Mouse (Mus musculus) urinary bladder, postnatal 36 days (tissue): Measurements from ENCODE around the gene Akap5.

ENCODE experiments used
- DNase-seq, 2 experiments: peaks; one replicate each; pipeline ENCODE4 v3.0.0; 2022; ENCODE audit warnings: low spot score in 2 of 2, mixed read lengths in 1 of 2

Gene Akap5

GRCm38 (mm10) chr12:76324679-76325431, at the start of gene Akap5:
Akap5 (plus strand) TSS chr12:76324891.
- peak in 1 of 2 experiments; percentile 12 for DNase-seq

DNA sequence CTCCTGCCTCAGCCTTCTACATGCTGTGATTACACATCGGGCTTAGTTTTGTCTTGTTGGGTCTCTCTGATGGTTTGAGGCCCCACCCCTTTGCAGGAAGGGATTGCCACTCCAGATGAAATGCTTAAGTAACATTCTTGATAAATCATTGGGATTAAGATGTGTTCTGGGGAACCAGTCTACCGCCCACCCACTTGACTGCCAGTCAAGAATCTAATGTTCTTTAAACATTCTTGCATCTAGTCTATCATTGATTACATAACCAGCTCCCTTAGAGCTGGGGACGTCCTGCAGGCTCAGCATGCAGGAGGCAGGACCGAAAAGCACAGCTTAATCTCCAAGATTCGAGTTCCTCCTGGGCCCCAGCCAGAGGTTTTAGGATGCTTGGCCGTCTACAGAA, 46.5 kb upstream of the Akap5 start:
- DNase-seq = no peak

GRCm38 (mm10) chr12:76280556-76280955, 44.1 kb upstream of the Akap5 start:
- DNase-seq = no peak

DNA sequence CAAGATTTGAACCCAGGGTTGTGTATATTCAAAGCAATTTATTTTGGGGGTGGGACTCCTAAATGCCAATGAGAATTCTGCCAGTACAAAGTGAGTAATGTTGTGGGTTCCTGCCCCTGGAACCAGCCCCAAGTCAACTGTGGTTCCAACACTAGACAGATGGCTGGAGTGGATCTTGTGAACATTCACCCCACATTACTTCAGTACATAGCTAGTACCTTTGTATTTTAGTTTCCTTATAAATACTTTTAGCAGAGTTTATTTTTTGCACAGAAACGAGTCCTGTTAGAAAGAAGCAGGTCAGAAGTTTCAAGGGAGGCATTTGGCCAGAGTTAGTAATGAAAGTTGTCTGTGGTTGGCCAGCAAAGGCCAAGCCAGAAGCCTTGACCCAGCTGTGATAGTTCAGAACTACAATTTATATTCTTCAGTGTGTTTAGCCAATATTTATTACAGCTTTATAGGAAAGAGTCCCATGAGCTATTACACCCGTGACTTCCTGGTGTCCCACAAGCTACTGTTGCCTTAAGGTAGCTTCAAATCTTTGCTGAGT, 43.5 kb upstream of the Akap5 start:
- DNase-seq = no peak

- DNase-seq = no peak
Measured at GRCm38 (mm10) chr12:76282132-76282531, 42.6 kb upstream of the Akap5 start.

DNA sequence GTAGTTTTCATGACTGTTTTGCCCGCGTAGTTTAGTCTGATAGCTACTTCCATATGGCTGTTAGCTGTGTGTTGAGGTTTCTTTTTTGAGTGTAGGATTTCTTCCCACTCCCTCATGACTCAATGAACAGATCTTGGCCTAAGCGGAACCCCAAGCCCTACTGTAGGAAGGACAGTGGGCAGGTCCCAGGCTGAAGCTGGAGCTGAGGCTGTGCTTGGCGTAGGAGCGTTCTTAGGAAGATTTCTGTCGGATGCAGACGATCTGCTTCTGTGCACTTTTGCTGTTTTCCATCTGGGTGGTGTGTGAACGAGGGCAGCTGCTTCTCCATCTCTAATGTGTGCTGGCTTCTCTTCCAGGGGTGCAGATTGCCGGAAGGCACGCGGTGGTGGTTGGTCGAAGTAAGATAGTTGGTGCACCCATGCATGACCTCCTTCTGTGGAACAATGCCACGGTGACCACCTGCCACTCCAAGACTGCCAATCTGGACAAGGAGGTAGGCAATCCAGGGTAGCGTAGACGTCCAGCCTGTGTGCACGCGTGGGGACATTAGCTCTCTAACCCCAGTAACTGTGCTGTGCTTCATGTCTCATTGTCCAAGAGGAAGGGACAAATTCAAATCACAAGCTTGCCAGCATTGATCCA, 42.0 kb upstream of the Akap5 start:
- DNase-seq = no peak

DNA sequence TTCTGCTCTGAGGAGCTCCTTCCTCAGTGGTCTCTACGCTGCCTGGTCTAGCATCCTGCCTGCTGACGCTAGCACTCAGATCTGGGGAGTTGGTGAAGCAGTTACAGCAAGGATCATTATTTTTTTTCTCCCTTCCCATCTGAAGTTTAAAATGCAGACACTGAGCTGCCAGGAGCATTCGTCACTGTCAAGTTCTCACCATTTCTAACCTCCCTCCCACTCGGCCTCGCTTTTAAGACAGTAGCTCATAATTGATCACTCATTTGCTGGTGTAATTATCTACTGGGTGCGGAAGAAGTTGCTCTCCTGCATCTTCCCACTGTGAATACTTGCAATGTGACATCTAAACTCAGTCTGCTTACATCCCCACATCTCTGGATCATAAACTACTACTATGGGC, 39.3 kb upstream of the Akap5 start:
- DNase-seq = no peak

DNA sequence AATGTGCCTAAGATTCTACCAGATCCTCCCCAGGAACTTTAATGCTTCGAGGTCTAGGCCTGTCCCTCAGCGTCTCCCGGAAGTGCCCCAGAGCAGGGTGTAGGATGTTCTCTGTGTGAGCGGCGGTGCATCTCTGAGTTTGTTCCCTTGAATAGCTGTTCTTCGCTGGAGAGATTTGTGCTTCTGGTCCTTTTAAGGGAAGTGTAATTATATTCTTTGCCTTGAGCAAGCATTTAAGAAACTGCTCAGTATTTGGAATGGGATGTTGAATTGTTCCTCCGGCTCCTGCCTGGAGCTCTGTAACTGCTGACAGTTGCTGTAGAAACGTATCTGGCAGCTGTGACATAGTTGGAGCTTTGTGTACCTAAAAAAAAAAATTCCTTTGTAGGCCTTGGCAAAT, 36.7 kb upstream of the Akap5 start:
- no peak for DNase-seq

DNA sequence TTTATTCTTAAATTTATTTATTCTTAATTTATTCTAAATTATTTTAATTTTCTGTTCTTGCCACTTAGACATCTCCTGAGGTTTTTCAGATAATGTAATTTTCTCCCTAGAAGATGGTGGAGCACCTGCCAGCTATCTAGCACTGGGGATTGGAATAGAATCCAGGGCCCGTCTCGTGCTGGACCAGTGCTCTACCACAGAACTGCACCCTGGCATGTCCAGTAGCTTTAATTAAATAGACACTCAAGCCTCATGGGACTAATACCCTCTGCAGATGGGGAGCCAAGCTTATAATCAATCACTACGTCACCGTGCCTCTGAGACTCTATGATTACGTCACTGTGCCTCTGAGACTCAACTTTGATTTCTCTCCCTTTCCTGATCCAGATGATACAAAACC, 36.2 kb upstream of the Akap5 start:
- DNase-seq = no peak

DNA sequence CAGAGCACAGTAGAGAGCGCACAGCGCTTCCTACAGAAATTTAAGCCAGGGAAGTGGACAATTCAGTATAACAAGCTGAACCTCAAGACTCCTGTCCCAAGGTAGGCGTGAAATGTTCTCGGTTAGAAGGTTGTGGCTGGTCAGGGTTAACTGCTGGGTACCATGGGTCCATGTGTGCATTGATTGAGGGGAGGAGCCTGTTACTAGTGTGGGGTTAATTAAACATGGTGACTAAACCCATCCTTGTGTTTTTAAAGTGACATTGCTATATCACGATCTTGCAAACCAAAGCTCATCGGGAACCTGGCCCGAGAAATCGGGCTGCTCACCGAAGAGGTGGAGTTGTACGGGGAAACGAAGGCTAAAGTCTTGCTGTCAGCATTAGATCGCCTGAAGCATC, 35.3 kb upstream of the Akap5 start:
- no peak for DNase-seq

DNA sequence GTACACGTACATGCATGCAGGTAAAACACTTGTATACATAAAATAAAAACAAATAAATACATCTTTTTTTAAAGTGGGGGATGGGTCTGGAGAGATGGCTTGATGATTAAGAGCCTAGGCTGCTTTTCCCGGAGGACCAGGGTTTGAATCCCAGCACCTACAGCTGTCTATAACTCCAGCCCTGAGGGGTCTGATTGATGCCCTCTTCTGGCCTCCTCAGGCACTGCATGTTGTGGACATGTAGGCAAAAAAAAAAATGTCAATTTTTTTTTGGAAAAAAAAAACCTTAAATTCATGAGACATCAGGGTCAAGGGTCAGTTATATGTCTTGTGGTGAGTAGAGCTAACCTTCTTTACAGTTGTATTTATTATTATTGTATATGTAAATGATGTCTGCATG, 34.4 kb upstream of the Akap5 start:
- no peak for DNase-seq

DNA sequence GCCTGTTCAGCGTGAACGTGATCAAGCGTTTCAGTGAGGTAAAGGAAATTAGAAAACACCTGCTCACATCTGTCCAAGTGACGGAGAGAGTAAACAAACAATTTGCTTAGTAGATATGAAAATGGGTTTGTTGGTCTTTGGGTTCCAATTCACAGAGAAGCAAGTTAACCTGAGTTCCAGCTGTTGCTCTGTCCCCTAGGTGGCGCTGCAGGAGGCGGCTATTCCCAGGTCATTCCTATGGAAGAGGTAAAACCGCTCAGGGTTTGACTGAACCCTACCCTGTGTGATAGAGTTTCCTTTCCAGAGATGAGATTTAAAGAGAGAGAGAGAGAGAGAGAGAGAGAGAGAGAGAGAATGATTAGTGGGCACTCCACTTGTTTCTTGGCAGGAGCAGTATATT, 31.5 kb upstream of the Akap5 start:
- peak; percentile 36 to 46 for DNase-seq

DNA sequence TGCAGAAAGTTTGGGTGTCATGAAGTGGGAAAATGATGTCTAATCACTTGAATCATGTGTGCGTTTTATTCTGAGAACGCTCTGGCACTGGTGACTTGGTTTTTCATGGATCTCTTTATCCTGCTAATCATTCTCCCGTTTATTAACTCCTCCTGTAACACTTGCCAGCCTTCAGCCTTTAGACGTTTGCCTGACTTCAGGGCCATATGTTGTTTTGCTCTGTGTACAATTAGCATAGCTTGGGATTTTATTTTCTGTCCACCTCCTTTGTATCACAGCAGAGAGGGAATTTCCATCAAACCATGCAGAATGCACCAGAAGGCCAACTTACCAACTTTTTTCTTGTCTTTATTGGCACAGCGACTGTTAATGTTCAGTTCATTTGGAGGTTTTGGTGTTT, 26.9 kb upstream of the Akap5 start:
- no peak for DNase-seq

GRCm38 (mm10) chr12:76299361-76299906, 25.3 kb upstream of the Akap5 start:
- no peak for DNase-seq

GRCm38 (mm10) chr12:76300367-76300766, 24.3 kb upstream of the Akap5 start:
- no peak for DNase-seq

GRCm38 (mm10) chr12:76303474-76303873, 21.2 kb upstream of the Akap5 start:
- no peak for DNase-seq

- DNase-seq = no peak
Measured at GRCm38 (mm10) chr12:76304199-76304598, 20.5 kb upstream of the Akap5 start.

- no peak for DNase-seq
Measured at GRCm38 (mm10) chr12:76305107-76305506, 19.6 kb upstream of the Akap5 start.

GRCm38 (mm10) chr12:76306852-76307561, 17.7 kb upstream of the Akap5 start:
- no peak for DNase-seq

DNA sequence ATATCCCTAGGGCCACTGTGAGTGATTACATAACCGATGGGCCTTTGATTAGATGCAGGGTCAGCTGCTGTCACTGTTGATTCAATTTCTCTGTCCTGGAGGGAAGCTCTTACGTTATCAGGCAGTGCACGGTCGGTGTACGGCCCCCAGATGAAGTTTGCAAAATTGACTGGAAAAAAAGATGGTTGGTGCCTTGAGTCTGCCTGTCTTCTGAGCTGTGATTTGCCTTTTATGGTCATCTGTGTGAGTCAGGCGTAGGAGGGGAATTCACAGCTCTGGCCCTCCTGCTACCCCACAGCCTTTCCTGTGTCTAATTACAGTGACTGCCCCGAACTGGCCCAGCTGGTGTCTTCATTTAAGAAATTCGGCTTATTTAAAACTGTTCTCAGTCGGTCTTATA, 16.7 kb upstream of the Akap5 start:
- peak in 1 of 2 experiments; percentile 10 for DNase-seq

DNA sequence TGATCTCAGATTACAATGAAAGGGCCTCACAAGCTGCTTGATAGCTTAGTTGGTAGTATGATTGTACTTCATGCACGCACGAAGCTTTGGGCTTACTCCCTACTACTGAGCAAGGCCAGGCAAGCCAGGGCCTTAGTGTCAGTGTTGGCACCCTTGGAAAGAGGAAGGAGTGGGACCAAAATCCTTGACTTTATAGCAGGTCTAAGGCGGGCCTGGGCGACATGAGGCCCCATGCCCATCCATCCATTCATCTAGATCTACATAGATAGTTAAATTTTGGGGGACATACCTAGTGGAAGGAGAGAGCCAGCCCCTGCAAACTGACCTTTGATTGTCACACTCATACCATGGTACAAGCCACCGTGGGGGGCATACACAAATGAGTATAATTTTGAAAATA, 16.3 kb upstream of the Akap5 start:
- DNase-seq = no peak

DNA sequence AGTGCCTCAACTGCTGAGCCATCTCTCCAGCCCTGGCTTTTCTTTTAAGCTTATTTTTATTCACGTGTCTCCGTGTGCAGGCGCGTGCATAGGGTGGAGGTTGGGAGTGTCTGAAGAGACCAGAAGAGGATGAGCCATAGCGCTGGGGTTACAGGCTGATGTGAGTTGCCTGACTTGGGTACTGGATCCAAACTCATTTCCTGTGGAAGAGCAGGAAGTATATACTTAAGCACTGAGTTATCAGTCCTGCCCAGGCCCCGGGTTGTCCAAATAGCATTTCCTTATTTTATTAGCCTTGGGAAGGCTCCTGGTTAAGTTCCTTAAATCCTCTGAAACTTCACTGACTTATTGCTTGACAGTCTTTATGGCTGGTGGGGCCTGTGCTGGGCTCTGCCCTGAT, 14.7 kb upstream of the Akap5 start:
- no peak for DNase-seq
